Mouse (Mus musculus) liver, embryonic 14 days (tissue): ENCODE results near the gene Ddx41. TPM values are rescaled to one million over a fixed set of nuclear protein-coding genes. Genes with fewer than 3 reads are reported as not detected.

ENCODE experiments used
- polyA plus RNA-seq: library from polyadenylated mRNA; depleted of rRNA; stranded (reverse); fragments of >200 nt; gene quantifications from 2 replicates; pipeline ENCODE4 v1.2.3, GENCODE M21; 2012; rRNA removed

The Ddx41 gene
- polyA plus RNA-seq: 27.1 and 31.4 TPM in 2 replicates

GRCm38 (mm10) chr13:55536194-55537175, at the start of gene Ddx41:
Gene Ddx41, minus strand, starts transcription at chr13:55536658.

GRCm38 (mm10) chr13:55573432-55573831, 37.0 kb upstream of the Ddx41 start, which contains the start of gene Tmed9:
Gene Tmed9, plus strand, starts transcription at chr13:55573732.

GRCm38 (mm10) chr13:55571027-55571751, 34.7 kb upstream of the Ddx41 start, which contains the start of gene Fam193b:
Gene Fam193b, minus strand, starts transcription at chr13:55571120.

GRCm38 (mm10) chr13:55529198-55529915, 7.1 kb downstream of the Ddx41 start, which contains the start of gene Dok3:
Gene Dok3, minus strand, starts transcription at chr13:55529296.

GRCm38 (mm10) chr13:55513111-55513748, 23.2 kb downstream of the Ddx41 start, which contains the start of gene Pdlim7:
Gene Pdlim7, minus strand, starts transcription at chr13:55513676.

GRCm38 (mm10) chr13:55487578-55488498, 48.6 kb downstream of the Ddx41 start, which contains the start of gene Dbn1:
Gene Dbn1, minus strand, starts transcription at chr13:55488111.

Other genes with a start within 250 kb of the Ddx41 start
- 106 and 131 TPM in 2 replicates for gene Prelid1, start 216.2 kb downstream of the Ddx41 start, polyA plus RNA-seq
- 46.2 and 48.4 TPM in 2 replicates for gene Rab24, start 214.7 kb downstream of the Ddx41 start, polyA plus RNA-seq
- gene Mxd3, start 206.8 kb downstream of the Ddx41 start, polyA plus RNA-seq: 28.7 and 32.2 TPM in 2 replicates
- 33.8 and 37.5 TPM in 2 replicates for gene Lman2, start 173.9 kb downstream of the Ddx41 start, polyA plus RNA-seq
- 1.3 and 1.6 TPM in 2 replicates for gene Rgs14, start 166.9 kb downstream of the Ddx41 start, polyA plus RNA-seq
- not detected in 2 replicates for gene Slc34a1, start 138.5 kb downstream of the Ddx41 start, polyA plus RNA-seq
- not detected in 2 replicates for gene Pfn3, start 121.4 kb downstream of the Ddx41 start, polyA plus RNA-seq
- gene F12, start 109.9 kb downstream of the Ddx41 start, polyA plus RNA-seq: 48.2 and 48.8 TPM in 2 replicates
- gene Grk6, start 91.6 kb downstream of the Ddx41 start, polyA plus RNA-seq: 23.9 and 26.4 TPM in 2 replicates
- 0.27 and 0.45 TPM in 2 replicates for gene Prr7, start 72.4 kb downstream of the Ddx41 start, polyA plus RNA-seq
- 4.4 and 6.9 TPM in 2 replicates for gene Dbn1, start 48.5 kb downstream of the Ddx41 start, polyA plus RNA-seq
- gene Pdlim7, start 23.0 kb downstream of the Ddx41 start, polyA plus RNA-seq: 12.5 and 13.1 TPM in 2 replicates
- gene Dok3, start 7.4 kb downstream of the Ddx41 start, polyA plus RNA-seq: 3.9 and 4.9 TPM in 2 replicates
- gene Fam193b, start 34.5 kb upstream of the Ddx41 start, polyA plus RNA-seq: 16.9 and 20.4 TPM in 2 replicates
- 57.0 and 61.6 TPM in 2 replicates for gene Tmed9, start 37.1 kb upstream of the Ddx41 start, polyA plus RNA-seq
- gene B4galt7, start 63.2 kb upstream of the Ddx41 start, polyA plus RNA-seq: 5.0 and 5.8 TPM in 2 replicates
- 14.6 and 14.8 TPM in 2 replicates for gene Caml, start 86.3 kb upstream of the Ddx41 start, polyA plus RNA-seq
- gene Ddx46, start 98.4 kb upstream of the Ddx41 start, polyA plus RNA-seq: 22.0 and 23.7 TPM in 2 replicates
- 16.8 and 20.6 TPM in 2 replicates for gene B230219D22Rik, start 156.5 kb upstream of the Ddx41 start, polyA plus RNA-seq
- gene Txndc15, start 178.0 kb upstream of the Ddx41 start, polyA plus RNA-seq: 9.9 and 11.6 TPM in 2 replicates
- gene Pcbd2, start 190.7 kb upstream of the Ddx41 start, polyA plus RNA-seq: 23.5 and 25.7 TPM in 2 replicates
- 0.02 TPM in 1 of 2 replicates, not detected in the other for gene Catsper3, start 247.9 kb upstream of the Ddx41 start, polyA plus RNA-seq